Mouse (Mus musculus) spleen, postnatal 14 days (tissue): ENCODE data around the gene Ifi44.

ENCODE experiments used
- DNase-seq, 2 experiments: peaks; one replicate each; pipeline ENCODE4 v3.0.0; 2021 to 2022; ENCODE audit warnings: low spot score in 2 of 2

Gene Ifi44

DNA sequence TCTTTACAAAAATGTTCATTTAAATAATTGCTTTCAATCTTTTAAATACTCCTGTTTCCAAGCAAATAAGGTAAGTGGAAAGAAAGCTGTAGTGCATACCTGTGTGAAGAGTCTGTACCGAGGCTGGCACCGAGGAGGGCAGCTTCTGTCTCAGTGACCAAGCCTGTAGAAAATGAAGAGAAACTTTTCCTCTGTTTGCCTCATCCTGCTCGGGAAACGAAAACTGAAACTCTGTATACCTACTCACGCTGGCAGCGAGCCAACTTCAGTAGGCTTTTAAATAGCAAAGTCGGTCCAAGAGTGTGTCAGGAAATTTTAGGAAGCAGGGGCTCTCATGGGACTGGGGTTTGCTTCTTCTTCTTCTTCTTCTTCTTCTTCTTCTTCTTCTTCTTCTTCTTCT is at the start of gene Ifi44:
Gene Ifi44 (minus strand): TSS at position 224 of the 400 bp plus-strand sequence.
- DNase-seq = no peak

DNA sequence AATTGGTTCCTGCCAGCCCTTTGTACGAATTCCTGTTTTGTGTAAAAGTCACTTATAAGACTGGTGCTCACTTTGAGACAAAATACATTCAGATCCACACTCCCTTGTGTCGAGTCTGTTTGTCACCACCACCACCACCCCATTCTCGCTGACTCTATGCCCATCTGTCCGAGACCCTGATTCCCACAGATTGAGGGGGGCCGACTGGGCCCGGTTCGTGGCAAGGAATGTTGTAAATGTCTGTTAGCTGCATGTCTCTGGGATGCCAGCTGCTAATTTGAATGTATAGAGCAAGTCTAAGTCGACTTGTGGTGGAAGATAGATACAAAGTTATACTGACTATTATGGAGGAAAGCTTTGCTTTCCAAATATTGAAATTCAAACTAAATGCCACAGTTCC is 38.9 kb upstream of the Ifi44 start:
- no peak for DNase-seq

DNA sequence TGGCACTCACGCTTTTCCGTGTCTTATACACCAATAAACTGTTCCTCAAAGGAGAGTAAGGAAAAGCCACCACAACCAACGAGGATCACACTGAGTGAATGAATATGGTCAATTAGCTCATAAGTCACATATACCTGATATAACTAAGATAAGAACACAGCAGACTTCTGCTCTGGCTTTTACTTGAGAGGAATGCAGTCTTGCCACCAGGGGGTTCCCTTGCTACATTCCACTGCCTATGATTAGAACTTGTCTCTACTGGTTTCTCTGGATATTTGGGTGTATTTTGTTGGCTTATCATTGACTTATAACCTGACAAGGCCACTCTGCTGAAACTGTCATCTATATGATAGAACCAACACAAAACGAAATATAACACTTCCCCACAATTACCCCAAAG is 25.3 kb upstream of the Ifi44 start:
- DNase-seq = no peak

DNA sequence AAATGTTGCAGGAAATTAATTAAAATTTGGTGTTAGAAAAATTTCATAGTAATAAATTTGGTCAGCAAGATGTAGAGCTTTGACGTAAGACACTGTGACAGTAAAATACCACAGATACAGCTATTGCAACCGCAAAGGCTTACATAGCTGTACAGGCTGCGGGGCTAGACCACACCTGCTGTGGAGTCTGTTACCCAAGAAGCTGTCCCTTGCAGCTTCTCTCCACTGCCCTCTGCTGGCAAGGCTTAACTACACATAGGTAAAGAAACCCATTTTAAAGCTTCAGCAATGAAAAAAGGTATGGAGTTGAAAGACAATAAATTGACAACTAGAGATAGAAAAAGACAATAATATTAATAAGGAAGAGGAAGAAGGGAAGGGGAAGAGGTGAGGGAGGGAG is 21.3 kb upstream of the Ifi44 start:
- no peak for DNase-seq

DNA sequence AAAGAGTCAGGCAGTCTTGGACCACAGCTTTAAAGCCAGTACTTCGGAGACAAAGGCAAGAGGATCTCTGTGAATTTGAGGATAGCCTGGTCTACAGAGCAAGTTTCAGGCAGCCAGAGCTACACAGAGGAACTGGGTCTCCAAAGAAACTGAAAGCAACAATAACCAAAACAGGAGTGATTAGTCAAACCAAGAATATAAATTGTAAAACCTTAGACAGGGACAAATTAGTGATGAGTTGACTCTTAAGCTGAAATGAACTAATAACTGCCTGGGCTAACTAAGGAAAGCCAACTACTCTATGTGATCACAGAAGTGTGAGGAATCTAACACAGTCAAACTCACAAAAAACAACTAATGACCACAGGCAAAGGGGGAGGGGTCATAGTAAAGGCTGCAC is 1.2 kb downstream of the Ifi44 start:
- no peak for DNase-seq

DNA sequence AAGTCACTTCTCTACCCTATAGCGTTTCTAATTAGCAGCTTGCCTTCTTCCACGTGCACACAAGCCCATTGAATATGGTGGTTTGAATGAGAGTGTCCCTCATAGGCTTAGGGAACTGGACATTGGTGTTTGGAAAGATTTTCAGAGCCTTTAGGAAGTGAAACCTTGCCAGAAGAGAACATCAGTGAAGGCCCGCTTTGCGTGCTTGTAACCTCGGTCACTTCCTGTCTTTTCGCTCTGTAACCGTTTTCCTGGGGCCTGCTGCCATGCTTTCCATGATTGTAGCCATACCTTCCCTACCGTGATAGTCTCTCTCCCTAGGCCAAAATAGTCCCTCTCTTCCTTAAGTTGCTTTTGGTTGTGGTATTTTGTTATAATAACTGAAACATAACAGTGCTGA is 3.7 kb downstream of the Ifi44 start:
- DNase-seq = no peak

DNA sequence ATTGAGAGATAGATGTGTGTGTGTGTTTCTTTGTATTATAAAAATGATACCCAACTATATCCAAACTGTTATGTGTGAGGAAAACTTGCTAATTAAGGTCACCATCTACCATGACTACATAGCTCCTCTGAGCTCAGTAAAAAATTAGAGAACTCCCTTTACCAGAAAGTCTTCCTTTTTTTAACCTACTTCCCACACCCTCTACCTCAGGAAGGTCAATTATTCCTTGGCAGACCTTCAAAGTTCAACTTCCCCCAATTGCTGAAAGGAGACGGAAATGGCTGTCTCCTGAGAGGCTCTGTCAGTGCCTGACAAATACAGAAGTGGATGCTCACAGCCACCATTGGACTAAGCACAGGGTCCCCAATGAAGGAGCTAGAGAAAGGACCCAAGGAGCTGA is 7.5 kb downstream of the Ifi44 start:
- DNase-seq = no peak

DNA sequence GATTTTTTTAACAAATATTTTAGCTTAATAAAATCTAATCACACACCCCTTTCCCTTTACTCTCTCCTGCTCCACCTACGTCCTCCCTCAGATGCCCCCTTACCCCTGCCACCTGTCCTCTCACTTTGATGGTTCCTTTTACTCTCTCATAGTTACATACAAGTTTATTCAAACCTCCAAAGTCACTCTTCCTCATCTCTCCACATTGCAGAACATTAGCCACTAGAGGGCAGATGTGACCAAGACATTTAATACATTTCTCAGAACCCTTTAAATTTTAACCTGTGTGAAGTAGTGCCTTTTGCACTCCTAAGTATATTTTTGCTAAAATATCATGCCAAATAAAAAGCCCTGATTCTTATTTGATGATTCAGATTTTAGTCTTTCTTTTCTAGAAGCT is 33.5 kb downstream of the Ifi44 start:
- DNase-seq = no peak

DNA sequence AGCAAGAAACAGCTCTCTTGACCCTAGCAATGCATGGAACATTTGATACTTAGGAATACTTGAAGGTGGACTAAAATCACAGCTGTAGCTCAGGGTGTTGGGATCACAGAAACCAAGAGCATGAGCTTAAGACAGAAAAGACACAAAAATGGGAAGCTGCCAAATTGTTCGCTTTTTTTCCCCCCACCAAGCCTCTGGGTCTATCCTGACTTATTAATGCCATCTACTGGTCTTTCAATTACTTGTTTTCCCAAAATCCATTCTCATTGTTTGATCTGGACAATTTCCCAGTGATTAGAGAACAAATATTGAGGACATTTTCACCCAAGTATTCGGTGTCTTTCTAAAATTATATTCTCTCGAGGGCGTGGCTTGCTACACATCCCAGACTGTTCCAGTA is 42.4 kb downstream of the Ifi44 start:
- DNase-seq = no peak
